Mouse (Mus musculus) lung, postnatal 4 days (tissue): ENCODE data around the gene Xcl1.
"Not testable (repeated sequence)": the region's sequence is repeated elsewhere in the genome, so short reads cannot be mapped to it uniquely, and the experiment has no call there.

Experiments
- DNase-seq, 2 experiments: peaks; one replicate each; pipeline ENCODE4 v3.0.0; 2021

Xcl1 gene

DNA sequence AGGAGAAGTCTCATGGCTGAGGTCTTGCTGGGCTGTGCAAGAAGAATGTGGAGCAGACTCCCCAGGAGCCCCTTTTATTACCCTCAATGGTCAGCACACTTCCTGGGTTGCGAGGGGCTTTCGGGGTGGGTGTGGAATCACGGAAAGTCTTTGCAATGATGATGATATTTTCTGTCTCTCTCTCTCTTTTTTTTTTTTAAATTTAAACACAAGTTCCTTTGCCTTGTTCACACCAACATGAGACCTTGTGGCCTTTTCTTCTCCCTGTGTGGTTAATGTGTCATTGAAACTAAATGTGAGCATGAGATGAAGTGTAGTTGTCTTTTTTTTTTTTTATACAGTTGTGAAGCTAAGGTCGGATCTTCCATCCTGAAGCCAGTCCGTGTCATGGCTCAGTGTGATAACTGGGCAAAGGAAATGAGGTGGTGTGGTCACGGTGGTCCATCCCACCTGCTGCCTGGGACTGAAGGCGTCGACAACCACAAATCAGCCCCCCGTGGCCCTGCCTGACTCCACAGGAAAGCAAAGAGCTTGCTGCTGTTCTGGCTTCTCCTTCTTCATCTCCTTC is at the start of gene Xcl1:
TSS of gene Xcl1 (minus strand) at position 51 of the 568 bp plus-strand sequence.
- no peak for DNase-seq

DNA sequence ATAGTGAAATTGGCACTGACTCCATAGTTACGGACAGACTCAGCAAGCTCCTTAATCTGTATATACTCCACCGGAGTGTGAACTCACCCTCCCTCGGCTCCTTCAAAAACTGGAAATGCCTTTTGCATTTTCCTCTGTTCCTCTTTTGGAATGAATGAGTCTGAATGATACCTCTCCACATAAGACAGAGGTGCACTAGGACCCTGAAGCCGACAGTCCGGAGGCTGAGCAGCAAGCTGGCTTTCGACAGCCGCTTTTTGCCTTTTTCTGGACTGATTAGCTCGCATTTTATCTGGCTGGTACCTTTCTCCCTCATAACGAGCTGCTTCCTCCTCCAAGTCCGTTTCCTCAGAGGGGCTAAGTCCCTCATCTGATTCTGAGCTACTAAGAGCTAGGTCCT is 49.4 kb upstream of the Xcl1 start:
- DNase-seq: not testable (repeated sequence)

DNA sequence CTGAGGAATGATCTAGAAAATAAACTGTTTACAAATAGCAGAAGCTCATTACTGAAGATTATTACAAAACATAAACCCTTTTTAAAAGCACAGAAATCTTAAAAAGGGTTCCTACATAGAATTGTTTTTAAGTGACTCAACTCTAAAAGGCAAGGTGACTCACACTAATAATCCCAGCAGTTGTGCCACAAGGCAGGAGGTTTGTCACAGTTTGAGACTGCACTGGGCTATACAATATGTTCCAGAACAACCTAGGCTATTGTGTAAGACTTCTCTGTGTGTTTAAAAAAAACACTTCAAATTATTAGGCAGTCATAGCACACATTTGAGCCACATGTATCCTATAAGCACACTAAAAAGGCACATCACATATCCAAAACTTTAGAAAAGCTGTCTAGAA is 42.0 kb upstream of the Xcl1 start:
- no peak for DNase-seq

DNA sequence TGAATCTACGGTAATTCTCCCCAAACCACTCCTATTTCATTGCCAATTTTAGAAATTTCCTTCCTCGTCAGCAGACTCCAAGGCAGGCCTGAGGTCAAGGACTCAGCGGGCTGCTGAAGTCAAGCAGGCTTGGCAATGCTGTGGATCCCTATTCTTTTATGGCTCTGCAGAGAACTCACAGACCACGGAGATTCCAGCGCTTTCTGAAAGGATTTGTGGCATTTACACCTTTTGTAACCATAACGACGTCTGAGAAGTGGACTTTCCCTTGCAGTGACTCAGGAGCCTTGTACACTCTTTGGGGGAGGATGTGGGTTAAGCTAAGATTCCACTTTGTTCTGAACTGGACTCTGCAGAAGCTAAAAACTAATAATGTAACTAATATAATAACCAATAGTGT is 40.4 kb upstream of the Xcl1 start:
- DNase-seq: no peak

DNA sequence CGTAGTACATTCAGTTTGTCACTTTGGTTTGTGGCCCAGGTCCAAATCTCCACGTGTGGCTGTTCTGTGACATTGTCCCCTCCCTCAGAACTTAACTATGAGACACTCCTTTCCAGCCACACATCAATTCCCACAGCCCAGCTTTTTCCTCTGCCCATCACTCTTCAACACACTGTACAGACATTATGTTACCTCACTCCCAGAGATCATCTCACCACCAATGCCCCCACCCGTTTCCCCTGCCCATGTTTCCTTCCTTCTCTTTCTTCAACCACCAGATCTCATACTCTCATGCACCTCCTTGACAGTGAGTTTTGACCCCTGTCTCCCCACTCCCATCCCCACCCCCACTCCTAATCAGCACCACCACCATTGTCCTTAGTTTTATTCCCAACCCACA is 39.9 kb upstream of the Xcl1 start:
- no peak for DNase-seq

DNA sequence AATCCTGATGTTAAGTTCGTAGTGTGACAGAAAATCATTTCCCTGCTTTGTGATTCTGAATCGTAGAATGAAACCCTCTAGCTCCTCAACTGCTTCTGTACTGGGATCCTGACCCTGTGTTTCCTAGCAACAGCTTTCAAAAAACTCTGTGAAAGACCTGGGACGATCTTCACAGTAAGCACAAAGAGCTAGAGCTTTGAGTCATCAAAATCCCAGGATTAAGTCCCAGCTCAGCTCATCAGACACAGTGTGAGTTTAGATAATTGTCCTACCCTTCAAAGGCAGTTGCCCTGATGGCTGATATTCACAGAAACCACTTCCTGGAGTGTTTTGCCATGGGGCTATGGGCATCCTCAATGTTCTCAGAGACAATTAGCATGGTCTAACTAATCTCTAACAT is 38.5 kb upstream of the Xcl1 start:
- DNase-seq: no peak

DNA sequence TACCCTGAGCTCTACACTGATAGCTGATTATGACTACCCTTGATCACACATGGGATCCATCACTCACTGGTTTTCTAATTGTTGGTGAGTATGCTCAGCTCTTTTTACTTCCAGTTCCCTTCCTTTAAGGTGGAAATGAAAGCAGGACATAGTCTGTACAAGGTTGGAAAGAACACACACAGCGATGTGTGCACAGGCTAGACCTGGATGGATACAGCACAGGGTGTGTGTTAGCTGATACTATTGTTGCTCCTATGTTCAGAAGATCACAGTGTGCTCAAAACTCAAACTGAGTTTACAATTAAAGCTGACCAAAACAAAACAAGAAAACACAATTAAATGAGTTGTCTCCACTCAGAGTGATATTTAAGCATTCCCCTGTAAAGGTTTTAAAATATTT is 38.0 kb upstream of the Xcl1 start:
- no peak for DNase-seq

DNA sequence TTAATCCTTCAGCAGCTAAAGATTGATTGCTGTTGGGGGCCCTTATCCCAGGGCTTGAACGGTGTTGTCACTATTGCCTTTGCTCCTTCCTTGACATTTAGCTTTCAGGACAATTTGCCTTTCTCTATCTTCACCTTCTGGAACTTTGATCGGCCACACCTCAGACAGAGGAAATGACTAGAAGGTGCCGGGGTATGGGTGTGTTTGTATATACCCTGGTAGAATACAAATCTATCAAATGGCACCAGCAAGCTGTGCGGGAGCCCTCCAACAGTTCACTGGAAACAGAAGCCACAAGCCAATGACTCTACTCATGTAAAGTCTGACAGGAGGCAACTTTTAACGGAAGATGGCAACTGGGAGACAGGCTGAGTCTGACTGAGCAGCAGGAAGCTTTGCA is 37.4 kb upstream of the Xcl1 start:
- no peak for DNase-seq

DNA sequence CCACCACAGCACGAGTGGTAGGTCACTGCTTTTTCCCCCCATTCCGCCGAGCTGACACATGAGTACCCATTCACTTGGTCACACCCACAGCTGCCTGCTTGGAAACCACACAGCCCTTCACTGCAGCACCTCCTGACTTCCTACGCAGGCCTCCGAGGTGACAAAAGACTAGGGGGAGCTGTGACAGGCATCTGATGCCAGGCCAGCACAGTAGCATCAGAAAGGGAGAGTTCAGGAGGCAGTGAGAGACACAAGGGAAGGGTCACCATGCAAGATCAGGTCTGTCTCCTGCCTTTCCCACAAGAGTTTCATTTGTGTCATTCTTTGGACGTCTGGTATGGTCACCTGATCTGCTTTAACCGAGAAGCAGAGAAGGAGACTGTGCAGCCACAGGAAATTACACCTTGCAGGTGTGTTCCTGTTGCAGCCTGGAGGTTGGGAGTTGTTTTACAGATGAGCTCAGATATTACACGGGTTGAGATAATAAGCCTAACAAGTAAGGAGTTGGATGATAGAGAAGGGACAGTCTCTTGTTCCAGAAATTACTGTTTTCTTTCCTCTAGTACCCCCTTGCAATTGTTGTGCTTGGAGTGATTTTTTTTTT is 30.9 kb upstream of the Xcl1 start:
- DNase-seq: no peak

DNA sequence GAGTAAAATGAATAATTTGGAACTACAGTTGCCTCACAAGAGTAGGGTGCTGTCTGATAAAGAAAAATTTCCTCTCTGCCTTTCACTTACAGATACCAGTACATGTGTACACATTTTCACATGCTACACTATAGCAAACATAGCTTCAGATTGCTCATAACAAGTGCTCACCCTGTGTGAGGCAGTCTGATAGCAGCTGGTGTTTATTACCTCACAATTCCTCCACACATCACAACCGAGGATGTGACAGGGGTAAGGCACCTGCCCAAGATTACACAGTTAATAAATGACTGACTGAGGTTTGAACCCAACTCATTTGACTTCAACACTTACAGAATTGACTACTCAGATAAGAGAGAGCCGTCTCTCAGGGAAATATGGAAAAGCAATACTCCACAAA is 25.3 kb upstream of the Xcl1 start:
- no peak for DNase-seq

DNA sequence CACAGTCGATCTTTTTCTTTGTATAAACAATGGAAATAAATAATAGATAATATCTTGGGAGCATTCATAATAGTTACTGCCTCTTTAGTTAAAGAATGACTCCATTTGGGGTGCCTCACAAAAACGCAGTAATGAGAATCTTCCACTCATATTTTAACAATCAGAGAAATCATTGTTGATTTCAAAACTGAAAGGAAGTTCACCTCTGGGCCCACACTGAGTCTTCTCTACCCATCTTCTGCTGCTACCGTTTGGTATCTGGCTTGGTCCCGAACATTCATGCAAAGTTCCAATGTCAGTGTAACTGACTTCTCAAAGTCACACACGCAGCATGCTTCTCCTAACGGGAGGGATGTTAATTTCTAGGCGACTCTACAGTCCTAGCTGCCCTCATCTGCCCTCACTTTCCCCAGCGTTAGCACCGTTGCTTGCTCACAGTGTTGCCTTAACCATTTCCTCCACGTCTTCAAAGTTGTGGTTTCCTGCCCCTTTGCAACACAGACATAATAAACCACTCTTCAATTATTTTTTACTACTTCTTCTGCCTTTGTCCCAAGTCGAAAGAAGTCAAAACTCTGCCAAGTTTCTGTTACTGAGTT is 24.6 kb upstream of the Xcl1 start:
- DNase-seq: peak in 1 of 2 experiments; percentile 11

DNA sequence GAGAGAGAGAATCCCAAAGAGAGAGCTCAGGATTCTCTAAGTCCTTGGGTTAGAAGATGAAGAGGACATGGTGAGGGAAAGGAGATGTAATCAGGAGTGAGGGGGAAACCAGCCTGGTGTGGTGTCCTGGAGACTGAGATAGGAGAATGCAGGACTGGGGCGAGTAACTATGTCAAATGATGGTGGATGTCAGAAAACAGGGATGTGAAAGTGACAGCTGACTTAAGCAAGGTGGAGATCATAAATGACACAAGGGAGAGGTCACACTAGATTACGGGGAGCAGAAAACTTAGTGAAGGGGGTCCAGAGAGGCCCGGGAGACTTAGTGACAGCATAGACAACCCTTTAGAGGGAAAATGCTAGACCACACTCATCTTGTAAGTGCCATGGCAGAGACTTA is 23.8 kb upstream of the Xcl1 start:
- no peak for DNase-seq

DNA sequence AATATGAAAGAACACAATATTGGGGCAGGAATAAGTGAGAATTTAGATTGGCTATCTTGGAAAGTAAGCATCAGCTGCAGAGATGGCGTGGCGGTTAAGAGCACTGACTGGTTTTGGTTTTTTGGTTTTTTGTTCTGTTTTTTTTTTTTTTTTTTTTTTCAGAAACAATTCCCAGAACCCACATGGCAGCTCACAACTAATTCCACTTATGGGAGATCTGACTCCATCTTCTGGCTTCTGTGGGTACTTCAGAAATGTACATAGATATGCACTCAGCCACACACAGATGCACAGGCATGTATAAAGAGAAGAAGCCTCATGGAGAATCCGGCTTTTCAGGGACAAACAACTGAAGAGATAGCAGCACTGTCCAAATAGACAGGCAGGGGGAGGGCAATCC is 22.6 kb upstream of the Xcl1 start:
- DNase-seq: no peak

DNA sequence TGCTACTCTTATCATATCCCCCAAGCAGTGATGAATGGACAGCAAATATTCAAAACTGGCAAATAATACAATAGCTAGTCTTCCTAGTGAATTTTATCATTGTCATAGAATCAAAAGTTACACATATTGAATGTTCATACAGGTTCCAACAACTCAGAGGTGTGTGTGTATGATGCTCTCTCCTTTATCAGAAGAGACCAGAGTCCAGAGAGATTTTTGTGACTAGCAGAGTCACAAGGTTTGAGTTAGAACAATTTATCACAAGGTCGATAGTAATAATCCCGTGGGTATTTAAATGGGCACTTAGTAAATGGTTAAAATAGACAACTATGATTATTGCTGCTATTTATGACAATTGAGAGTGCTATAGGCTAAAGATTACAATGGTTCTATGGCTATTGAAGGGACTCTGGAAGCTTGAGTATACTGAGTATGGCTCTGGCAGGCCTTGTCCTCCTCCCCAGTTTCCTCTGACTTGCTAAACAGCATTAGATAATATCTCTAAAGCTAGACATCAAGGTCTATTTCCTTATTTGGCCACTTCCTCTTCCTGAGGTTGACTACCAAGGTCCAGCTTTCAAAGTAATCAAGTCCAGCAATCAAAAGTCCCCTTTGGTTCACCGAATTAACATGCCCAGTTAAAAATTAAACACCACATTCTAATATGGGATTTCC is 21.5 kb upstream of the Xcl1 start:
- no peak for DNase-seq

DNA sequence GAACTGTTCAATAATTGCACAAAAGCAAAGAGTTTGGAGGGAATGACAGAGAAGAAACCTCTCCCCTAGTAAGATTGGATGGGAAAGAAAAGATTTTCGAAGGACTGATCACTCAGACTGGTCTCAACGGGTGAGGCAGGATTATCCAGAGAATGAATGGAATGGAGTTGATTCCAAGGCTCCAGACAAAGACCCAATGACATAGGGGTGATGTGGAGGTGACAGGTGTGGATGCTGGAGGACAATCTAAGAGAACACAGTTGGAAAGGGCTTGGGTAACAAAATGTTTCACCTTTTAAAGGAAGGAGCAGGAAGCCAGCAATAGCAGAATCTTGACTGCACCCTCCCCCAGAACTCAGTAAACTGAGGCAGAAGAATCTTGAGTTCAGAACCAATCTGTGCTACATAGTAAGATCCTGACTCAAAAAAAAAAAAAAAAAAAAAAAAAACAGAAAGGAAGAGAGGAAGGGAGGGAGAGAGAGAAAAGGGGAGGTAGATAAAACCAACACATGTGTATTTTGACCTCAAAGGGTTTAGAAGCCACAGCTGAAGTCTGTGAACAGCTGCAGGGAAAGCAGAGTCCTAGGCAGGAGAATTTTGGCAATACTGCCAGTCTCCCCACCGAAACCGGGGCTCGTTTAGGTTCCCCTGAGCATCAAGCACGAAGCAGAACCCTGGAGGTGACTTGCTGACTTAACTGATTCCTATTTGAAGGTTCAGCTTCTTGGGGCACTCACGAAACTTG is 20.3 kb upstream of the Xcl1 start:
- no peak for DNase-seq

DNA sequence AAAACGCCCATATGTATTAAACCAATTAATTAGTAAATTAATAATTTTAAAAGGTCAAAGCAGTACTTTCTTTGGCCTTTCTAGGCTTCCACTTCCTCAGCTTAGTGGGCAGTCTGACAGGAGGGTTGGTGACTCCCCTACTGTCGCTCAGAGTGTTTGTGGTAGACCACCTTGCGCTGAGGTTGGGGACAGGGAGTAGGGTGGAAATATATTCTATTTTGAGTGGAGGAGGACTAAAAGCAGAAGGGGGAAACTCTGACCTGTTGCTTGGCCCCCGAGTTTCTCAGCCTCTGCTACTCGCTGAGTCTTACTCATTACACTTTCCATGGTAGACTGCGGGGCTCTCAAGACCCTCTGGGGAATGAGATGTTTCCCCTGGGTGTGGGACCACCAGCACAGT is 18.2 kb upstream of the Xcl1 start:
- DNase-seq: no peak

DNA sequence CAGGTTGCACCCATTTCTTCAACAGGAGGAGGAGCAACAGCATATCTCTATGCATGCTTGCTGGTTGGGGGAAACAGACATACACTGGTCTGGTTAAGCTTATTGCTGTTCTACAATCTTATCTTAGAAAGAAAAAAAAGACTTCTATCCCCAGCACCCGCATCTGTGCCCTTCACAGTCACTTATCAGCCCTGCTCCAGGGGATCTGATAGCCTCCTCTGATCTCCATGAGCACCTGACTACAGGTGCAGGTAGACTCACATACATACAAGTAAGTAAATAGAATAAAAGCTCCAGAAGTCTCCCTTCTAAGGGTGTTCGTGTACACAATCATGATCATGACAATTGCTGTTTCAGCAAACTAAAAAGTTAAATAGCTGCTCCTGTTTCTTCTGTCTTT is 733 bp upstream of the Xcl1 start:
- no peak for DNase-seq

DNA sequence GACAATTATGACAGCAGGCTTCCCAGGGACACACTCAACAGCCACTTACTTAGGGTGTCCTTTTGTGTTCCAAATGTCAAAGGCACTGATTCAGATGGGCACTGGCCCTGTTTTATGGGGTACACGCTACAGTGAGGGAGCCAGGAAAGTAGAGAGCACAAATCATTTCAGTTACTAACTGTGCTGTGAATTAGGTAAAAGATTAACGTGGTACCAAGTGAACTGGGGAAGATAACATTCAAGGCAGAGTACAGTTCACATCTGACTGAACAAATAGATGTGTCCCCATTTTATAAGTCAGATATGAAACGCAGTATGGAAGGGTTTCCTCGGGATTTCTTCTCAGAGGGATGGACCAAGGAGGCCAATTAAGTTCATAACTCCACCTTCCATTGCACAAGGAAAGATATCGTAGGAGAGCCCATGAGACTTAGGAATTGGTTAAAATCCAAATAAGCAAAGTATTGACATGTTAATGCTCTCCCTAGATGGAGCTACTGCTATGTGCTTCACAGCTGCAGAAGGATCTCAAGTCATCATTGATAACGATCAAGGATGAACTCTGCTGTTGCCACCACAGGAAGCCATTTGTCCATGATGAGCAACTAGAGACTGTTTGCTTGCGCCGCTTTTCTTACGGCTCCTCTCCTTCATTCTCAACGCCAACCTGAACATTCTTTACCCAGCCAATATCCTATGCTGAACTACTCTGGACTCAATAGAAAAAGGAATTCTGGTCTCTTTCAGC is 1.7 kb downstream of the Xcl1 start:
- DNase-seq: no peak

DNA sequence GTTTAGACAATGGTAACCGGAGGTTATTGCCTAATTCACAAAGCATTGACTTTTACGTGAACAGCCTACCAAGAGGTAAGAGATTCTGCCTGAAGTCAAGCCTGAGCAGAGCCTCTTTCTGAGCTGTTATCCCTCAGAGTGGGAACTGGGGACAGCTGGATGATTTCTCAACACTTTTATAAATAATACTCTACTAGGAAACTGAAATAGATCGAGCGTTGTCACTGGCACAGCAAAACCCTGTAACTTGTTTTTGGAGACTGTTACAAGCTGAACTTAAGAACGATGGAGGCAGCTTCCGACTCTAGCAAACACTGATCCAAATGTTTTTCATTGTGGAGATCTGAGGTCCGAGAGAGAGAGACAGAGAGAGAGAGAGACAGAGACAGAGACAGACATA is 4.2 kb downstream of the Xcl1 start:
- DNase-seq: no peak

DNA sequence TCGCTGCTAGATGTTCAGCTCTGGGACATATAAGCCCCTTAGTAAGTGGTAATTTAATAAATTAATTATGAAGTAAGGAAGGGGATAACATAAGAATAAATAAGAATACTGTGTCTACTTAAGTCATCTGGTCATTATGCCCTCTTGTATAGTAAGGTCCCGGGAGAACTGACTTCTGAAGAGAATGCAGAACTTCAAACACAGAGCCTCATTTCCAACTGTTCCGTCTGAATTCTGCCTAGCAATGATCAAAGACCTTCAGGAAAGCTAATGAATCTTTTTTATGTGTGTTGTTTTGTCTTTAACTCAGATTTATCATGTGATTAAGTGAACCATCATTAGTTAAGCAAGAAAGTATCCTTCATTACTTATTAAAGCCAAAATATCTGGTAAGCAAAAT is 5.3 kb downstream of the Xcl1 start:
- DNase-seq: no peak

DNA sequence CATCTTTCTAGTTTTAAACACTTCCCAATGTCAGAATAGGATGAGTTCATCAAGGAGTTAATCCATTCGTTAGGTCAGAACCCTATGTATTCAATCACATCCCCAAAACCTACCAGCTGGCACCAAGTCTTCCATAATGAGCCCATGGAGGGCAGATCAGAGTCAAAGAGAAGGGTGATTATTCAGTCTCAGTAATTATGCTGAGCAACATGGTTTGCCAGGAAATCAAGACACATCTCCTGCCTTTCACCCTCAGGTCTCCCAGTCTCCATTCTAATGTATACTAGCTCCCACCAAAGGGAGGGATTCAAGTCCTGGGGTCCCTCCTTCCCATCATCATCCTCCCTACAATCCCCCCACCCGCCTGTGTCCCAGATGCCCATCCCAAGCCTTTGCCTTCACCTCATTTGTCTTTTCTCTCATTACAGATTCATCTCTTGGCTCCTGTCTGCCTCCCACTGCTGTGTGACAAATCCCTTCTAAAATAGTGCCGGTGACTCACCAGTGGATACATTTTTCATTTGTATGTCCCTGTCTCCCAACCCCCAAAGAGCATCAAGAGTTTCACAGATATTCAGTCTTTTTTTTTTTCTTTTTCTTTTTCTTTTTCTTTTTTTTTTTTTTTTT is 8.7 kb downstream of the Xcl1 start:
- no peak for DNase-seq

DNA sequence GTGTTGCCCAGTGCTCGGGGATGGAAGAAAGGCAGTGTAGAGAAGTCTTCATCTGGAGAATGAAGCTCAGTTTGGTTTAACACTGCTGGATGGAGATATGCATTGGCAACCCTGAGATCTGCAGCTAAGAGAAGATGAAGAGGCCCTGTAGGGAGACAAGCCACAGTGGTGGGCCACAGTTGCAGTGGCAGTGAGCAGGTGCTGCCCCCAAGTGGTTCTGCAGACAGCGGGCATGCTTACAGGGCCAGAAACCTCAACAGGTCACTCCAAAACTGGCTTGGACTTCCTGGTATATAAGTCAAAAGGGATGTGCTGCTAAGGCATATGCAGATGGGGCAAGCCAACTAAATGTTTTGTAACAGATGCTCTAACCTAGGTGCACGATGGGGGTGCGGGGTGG is 30.3 kb downstream of the Xcl1 start:
- DNase-seq: peak; percentile 70 to 74
